Mouse (Mus musculus) stomach, postnatal 0 days (tissue): ENCODE results near the gene Emp3.

ENCODE experiments used
- CTCF ChIP-seq: IDR thresholded peaks from 2 replicates; pipeline ENCODE4 v1.5.1; 2016; ENCODE audit warnings: antibody characterized with exemption, low read depth, mild to moderate bottlenecking, moderate library complexity
- EP300 ChIP-seq: optimal IDR thresholded peaks from 2 replicates; pipeline ENCODE3; 2016; ENCODE audit warnings: antibody characterized with exemption

DNA sequence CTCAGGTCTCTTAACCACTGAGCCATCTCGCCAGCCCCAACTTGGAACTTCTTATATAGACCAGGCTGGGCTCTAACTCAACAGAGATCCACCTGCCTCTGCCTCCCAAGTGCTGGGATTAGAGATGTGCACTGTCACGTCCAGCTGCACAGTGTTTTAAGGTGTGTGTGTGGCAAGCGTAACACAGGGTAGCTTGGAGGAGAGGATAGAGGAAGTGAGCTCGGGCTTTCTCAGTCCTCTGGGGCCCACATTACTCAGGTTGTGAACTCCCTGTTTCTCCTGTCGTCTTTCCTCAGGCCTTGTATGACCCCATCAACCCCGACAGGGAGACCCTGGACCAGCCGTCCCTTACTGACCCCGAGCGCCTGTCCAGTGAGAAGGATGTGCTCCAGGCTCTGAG, 14.6 kb downstream of the Emp3 start:
- TF ChIP-seq CTCF (no peak), EP300 (no peak)
